Mouse (Mus musculus) retina, adult 2 months (tissue): ENCODE data around the gene Ssmem1.

Experiments
- DNase-seq: peaks from one replicate; pipeline ENCODE4 v3.0.0-alpha.2; 2012; ENCODE audit warnings: low read depth, low spot score

Ssmem1 gene

DNA sequence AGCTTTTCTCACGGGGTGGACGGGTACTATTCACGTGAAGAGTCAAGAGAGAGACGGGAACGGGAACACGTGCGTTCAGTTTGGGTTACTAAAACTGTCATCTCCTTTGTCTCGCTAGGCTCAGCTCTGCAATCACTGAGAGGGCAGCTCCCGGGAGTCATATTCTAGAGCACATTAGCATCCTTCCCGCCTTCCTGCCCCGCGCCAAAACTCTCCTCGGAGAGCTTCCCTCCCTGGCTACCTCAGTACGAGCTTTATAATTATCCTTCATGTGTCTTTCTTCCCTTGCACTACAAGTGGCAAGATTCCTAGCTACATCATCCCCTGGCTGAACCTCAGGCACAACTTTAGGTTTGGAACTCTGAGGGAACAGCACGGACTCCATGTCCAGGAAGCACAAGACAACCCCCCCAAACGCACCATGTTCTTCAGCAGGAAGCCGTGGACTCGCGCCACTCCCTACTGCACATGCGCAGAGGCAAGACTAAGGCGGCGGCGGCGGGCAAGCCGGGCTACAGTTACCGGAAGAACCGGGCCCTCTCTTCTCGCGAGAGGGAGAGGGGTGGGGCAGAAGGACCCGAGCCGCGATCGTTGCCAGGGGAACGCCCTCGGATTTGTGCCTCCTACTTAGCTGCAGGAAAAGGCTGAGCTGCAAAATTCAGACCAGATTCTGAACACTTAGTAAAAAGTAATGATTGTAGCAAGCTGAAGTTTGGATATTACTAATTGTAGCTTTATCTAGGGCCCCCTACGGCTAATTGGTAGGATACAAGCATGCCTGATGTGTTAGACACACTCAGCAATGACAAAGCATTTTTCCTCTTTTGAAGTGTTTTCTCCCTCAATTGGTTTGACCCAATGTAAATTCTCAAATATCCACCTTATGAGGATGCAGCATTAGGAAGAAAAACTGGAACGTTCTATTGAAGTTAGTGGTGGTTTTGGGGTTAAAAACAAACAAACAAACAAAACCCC, at the start of gene Ssmem1, which contains the start of gene Tmem209:
Gene Ssmem1 (plus strand): TSS at position 585 of the 975 bp plus-strand sequence.
Gene Tmem209 (minus strand): TSS at position 519 of the 975 bp plus-strand sequence.
- DNase-seq = peak; percentile 96

DNA sequence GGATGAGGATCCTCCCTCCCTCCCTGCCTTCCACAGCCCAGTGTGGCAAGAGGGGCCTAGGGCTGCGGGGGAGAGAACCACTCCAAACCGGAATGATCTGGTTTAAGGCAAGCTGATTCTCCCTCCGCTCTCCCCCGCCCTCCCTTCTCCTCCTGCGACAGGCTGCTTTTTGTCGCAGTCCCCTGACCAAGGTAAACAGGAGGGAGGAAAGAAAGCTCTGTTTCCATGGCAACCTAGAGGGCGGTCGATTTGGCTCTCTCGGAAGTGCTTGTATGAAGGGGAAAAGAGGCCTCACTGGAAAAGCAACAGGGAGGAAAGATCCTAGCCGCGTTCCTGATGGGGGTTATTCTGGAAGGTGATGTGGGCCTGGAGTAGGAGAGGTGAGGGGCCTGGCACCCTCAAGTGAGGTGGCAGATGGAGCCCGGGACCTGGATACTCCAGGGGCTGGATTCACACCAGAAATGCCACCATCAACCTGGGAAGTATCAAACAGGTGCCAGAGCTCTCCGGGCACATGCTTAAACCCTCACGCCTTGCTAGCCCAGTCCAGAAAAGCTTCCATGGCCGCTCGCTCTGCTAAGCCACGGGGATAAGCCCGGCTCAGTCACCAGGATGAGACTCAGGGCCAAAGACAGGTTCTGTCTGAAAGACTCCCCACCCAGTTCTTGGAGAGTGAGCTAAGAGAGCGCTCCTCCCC, 48.8 kb upstream of the Ssmem1 start:
- DNase-seq = no peak

DNA sequence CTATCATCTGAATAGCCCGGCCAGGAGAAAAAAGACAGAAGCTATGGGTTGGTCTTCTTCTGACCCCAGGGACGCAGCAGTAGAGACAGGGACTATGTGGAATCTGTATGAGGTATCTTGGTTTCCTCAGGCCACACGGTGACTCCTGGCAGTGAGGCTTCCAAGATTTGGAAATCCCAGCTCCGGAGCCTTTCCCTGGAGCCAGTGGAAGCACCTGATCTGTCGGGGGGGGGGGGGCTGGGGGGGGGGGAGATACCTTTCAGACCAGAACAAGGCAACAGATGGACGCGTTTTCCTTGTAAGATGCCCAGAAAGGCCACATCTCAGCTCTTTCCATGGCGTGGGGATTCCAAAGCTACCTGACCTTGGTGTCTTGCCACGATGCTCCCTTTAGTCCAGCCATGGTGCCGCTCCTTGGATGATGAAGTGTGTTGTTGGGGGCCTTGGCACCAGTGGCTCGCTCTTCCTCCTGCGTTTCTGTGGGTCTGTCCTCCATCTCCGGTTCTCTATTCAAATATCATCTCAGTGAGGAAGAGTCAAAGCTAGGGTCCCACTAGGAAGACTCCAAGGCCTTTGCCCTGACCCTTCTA, 47.8 kb upstream of the Ssmem1 start:
- DNase-seq = no peak

DNA sequence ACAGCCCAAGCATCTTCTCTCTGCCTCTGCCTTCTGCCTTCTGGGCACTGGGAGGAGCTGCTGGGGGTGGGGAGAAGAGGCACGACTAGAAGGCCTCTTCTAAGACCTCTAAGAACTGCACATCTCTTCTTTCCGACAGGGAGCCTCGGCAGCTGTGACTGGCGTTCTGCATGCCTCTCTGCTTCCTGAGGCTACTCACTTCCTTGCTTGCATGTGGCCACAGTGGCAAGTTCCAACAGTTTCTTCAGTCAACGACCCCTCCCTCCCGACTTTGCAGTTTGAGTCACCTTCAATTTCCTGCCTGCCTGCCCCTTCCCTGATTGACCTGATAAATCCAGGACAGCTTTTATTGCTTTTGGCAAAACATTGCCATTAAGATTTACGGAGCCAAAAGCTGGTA, 46.8 kb upstream of the Ssmem1 start:
- DNase-seq = no peak

DNA sequence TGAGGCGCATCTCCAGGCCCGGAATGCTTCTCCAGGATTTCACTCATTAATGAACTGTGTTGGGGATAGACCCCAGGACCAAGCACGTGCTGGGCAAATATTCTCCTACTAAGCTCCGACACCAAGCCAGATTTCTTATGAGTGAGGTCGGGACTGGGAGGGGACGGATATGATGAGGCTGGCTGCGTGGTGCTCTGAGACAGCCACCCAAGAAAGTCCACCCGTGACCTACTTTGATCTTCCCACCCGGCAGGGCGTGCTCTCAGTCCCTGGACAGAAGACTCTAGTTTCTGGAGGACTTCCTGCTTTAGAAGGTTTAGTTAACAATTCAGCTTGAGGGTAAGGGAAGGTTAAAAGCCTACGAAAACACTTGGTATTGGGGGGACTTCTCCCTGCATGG, 44.1 kb upstream of the Ssmem1 start:
- no peak for DNase-seq

DNA sequence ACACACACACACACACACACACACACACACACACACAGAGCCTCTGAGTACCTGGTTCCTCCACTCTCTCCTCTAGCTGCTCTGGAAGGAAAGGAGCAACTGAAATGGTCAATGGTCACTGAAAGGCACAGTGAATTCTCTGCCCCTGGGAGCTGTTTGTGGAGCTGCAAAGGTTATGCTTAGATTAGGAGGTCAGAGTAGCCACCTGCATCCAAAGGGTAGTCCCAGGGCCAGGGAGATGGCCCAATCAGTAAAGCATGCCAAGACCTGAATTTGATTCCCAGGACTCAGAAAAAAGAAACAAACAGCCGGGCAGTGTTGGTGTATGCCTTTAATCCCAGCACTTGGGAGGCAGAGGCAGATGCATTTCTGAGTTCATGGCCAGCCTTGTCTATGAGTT, 41.6 kb upstream of the Ssmem1 start:
- DNase-seq = no peak

DNA sequence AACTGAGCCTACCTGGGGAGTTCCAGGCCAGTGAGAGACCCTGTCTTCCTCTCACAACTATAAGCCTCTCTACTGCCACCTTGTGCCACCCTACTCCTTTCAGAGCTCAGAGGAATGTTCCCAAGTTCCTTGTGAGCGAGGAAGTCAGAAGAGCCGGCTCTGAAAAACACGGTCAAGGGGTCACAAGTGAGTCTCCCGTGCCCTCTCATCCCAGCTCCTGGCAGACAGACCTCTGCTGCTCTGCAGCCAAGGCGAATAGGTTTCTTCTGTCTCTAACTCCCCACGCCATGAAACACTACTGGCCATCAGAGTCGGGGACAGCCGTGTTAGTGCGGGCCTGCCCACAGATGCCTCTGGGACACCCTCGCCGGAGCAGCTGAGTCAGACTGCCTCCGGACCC, 41.0 kb upstream of the Ssmem1 start:
- DNase-seq = no peak

DNA sequence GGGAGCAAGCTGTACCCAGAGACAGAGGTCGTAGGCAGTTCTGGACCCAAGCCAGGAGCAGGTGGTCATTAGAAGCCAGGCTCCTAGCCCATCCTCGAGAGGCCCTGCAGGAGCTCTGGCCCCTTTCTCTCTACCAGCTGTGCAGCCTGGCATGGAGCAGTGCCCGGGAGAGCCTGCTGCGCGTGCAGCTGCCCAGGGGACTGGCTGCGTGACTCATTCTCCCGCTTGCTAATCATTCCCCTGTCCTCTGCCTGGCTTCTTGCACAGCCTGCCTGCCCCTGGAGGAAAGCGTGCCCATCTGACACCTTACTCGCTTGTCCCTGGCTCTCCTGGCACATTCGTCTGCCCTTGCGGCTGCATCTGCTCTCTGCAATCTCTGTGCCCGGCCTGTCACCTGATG, 40.3 kb upstream of the Ssmem1 start:
- no peak for DNase-seq

DNA sequence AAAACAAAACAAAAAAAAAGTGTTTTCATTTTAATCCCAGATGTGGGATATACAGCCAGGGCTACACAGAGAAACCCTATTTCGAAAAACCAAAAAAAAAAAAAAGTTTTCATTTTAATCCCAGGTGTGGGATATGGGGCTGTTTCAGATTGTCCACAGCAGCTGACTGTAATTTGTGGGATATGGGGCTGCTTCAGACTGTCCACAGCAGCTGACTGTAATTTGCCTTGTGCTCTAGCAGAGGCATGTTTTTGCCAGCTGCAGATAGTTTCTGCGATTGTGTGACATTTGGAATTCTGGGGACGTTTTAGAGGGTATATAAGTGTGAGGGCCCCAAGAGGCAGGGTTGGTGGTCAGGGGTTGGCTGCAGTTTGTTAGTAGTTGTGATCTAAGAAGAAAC, 37.9 kb upstream of the Ssmem1 start:
- no peak for DNase-seq

DNA sequence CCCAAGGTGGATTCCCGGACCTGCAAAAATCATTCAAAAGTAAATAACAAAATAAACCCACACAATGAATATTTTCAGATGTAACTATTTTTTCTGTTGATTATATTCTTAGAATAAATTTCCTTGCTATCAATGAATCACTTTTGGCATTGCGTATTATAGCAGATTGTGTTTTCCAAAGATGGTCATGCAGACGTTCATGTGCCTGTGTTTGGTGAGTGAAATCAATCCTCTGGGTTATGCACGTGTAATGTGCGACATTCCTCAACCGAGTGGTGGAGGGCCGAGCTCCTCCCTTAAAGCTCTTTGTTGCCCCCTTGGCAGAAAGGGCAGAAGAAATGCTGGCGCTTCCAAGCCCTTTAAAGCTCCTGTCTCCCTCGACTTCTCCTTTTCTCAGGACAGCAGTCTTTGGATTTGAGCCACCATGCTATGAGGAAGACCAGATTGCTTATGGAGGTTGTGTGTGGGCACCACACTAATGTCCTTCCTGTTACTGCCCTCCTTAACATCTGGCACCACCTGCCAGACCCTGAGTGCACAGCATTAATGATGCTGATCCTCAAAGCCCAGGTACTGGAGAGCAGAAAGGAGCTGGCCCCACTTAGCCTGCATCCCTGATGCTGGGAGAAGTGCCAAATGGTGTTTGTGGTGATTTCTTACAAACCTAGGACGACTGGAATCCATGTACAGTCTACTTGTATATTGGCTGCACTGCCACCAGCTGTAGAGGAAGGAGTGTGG, 33.5 kb upstream of the Ssmem1 start:
- DNase-seq = no peak

DNA sequence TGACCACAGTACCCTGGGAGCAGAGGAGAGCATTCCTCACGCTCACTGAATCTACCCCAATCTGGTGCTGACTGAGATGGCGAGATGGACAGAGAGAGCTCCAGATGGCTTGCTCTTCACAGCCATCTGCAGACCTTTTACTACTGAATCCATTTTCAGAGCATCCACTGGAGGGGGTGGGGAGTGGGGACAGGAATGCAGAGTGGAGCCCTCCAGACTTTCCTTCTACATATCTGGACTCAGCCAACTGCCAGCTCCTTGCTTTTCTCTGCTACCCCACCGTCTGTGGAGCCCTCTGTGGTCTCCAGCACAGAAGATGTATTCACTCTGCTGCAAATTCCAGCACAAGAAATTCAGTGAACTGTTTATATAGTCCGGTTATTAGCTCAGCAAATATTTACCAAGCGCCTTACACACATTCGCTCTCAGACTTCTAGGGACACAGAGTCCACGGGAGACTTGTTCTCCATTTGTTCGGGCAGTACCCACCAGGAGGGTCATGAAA, 32.4 kb upstream of the Ssmem1 start:
- DNase-seq = no peak

DNA sequence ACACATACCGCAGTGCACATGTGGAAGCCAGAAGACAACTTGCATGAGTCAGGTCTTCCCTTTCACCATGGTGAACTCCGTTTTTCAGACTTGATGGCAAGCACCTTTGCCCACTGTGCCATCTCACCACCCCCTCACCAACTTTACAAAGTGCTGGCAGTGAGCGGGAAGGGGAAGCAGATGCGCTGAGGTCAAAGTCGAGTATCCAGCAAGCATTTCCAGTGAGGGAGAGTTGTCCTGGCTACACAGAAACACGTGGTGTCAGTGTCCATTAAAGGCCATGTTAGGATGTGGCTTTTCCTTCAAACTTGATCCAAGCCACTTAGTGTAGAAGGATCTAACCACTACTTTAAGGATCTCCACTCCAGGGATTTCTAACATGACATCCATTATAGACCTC, 31.9 kb upstream of the Ssmem1 start:
- no peak for DNase-seq

DNA sequence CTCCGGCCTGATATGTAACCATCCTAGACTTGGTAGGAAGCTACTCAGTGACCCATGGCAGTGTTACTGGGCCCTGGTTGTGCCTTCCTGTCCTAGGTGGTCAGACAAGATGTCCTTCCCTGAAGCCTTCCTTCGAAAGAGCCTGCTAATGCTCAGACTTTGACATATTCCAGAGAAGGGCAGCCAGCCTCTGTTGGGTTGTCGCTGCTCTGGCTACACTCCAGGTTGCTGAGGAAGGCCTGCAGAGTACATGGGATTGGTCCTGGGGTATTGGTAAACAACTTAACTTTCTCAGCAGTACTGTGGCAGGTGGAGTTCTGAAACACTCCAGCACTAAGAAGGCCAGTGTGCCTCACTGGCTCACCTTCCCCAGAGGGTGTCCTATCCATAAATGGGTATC, 30.2 kb upstream of the Ssmem1 start:
- DNase-seq = no peak

DNA sequence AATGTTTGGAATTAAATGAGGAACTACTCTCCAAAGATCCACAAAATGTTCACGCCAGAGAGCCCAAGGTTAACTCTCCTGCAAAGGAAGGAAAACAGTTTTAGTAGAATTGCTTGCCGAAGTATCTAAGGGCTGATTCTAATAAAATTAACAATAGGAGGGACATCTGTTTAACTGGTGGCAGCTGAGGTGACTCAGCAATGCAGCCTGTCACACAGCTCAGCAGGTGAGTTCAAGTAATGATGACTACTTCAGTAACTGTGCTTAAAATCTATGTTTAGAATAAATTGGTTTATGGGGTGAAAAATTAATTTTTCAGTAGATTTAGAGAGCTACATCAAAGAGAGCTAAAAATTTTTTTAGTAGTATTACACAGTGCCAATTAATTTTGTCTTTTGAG, 26.7 kb upstream of the Ssmem1 start:
- DNase-seq = no peak

DNA sequence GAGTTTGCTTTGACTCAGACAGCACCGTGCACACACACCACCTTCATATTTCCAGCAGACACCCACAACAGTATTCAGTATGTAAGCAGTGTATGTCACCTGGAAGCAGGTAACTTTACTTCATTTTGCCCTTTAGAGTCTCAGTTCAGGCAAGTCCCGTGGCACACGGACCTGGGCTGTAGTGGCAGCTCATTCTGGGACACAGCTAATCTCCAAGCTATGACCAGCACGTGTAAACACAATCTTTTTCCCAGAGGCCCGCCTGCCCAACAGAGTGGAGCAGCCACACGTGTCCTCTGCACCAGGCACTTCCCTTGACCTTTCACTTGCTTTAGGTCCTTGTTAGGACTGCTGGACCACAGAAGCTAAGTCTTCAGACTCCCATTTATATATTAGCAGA, 23.1 kb upstream of the Ssmem1 start:
- no peak for DNase-seq

DNA sequence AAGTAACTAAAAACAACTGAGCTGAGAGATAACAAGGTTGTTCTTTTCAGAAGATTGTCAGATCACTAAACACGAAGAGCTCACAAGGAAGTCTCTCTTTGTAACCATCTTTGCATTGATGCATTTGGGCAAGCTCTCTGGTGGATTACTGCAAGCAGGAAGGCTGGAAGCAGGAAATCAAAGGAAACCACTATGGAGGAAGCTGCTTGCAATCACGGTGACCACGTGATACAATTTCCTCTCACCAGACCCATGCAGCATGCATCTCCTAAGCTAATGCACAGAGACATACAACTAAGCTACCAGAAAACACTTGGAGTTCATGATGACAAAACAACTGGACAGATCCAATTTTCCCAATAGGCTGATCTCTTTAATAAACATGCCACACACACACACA, 10.6 kb upstream of the Ssmem1 start:
- no peak for DNase-seq

DNA sequence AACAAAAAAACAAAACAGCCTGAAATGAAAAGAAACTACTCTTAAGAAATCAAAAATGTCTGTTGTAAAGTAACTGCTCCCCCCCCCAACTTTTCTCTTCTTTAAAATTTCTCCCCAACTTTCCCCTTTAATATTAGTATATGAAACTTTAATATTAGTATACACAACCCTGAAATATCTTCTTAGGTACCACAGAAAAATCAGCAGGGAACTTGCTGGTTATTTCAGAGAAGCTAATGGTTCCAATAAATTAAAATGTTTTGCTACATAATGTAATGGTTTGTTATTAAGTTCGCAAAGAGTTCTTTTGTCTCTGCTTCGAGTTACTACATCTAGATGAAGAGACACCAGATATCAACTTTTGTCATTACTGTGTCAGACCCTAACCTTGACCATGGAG, 825 bp upstream of the Ssmem1 start:
- DNase-seq = no peak

DNA sequence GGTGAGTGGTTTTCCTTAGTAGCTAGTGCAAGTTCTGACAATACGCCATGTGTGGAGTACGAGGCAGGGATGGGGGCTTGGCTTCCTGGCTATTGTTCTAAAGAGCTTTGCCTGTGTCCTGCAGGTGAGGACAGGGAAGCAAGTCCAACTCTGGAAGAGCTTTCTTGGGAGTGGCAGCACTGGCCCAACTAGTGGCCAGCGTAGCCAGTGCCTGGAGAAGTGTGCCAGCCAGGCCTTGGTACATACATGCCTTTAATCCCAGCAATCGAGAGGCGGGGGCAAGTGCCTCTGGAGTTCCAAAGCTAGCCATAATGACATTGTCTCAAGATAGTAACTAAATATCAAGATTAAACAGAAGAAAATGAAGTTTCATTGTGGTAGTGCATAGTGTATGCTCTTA, 642 bp downstream of the Ssmem1 start:
- no peak for DNase-seq

DNA sequence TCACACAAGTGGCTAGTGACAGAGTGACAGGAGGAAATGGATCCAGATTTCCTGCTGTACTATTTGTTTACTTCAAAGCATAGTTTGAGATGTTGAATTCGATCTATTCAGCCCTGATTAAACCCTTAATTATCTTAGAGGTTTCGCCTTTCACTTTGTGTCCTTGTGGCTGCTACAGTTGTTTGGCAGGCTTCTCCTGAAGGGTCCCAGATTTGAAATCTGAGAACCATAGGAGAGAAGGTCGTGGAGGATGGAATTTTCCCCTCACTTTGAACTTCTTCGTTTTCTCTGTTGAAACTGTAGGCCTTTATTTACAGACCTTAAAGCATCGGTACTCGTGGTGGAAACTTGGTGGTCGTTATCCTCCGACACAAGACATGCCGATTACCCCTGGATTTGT, 4.6 kb downstream of the Ssmem1 start:
- no peak for DNase-seq

DNA sequence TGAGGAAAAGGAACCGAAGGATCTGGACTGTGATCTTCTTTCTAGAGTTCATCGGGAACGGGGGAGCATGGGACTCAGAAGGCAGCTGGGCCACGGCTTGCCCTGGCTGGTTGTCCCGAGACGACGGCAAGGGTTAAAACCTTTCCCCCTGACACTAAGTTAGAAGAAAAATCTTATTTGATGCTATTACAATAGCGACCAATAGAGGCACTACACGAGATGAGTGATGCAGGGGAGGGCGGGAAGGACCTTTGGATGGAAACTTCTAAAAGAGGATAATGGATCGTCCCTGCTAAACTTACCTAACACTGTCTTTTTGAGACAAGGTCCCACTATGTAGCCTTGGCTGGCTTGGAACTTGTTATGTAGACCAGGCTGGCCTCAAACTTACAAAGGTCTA, 10.8 kb downstream of the Ssmem1 start:
- no peak for DNase-seq

DNA sequence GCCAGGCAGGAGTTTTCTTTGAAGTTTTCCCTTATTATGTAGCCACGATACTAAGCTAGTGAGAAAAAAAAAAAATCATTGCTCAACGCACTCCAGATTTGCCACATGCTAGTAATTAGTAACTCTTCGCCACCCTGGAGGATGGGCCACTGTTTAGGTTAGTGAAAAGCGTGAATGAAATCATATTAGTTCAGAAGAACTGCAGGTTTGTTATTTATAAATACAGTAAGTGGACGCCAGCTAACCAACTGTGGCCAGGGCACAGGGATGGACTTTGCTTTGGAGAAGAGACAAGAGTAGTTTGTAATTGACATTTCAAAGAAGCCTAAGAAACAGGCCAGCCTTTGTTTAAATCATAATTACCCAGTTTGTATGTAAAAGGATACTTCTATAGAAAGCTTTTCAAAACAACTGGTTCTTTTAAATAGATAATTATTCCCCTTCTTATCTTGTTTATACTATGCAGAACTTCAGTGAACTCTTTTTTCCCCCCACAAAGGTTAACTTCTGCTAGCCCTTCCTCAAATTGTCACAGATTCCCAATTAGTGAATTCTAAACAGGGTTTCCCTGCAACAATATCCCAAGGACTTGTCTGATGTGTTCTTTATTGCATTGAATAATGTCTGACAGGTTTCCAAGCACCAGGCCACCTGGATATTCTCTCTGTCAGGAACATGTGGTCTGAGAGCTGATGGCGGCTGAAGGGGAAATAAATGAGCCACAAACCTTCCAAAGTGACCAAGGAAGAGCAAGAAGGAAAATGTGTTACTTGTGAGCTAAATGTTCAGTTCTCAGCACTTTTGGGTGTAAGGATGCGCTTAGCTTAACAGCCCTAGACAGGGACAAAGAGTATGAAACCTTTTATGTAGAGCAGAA, 16.0 kb downstream of the Ssmem1 start:
- no peak for DNase-seq
